Mouse (Mus musculus) cerebellum, adult 2 months (tissue): ENCODE results near the gene Fbxl17. TPM values are rescaled to one million over a fixed set of nuclear protein-coding genes. Genes with fewer than 3 reads are reported as not detected.

Experiments used
- DNase-seq, 2 experiments: peaks; one replicate each; pipeline ENCODE4 v3.0.0; 2021
- H3K27ac ChIP-seq: fragments of 200-500 bp; 2 replicates; pipeline ENCODE4 v1.5.1; 2012; ENCODE audit warnings: low read length, control low read depth, inconsistent platforms; ENCODE audit not compliant: insufficient read depth
- H3K27me3 ChIP-seq: fragments of 200-500 bp; 2 replicates; pipeline ENCODE4 v1.6.1; 2012; ENCODE audit warnings: inconsistent platforms, mild to moderate bottlenecking, low read length, moderate library complexity; ENCODE audit not compliant: control insufficient read depth, insufficient read depth
- H3K4me1 ChIP-seq: fragments of 200-500 bp; 2 replicates; pipeline ENCODE4 v1.6.1; 2011; ENCODE audit warnings: low read length; ENCODE audit not compliant: control insufficient read depth, insufficient read depth
- H3K4me3 ChIP-seq: fragments of 200-500 bp; replicated peaks from 2 replicates; pipeline ENCODE3; 2011; ENCODE audit warnings: mild to moderate bottlenecking, low read depth, low read length, control low read depth; ENCODE audit not compliant: insufficient read depth
- CTCF ChIP-seq: fragments of 200-500 bp; IDR thresholded peaks from 2 replicates; pipeline ENCODE4 v1.5.1; 2011; ENCODE audit warnings: low read depth, mild to moderate bottlenecking, control low read depth, low read length, moderate library complexity, borderline replicate concordance; ENCODE audit not compliant: insufficient read depth
- POLR2A ChIP-seq: fragments of 200-500 bp; IDR thresholded peaks from 2 replicates; pipeline ENCODE4 v1.6.1; 2011; ENCODE audit warnings: low read length, control low read depth, borderline replicate concordance; ENCODE audit not compliant: insufficient read depth
- WGBS: fragments of 180-500 bp; shearing (Covaris S2); methylation state at CpG from one replicate; pipeline ENCODE4 v1.1.7; 2018; 5-methylcytosine and 5-hydroxymethylcytosine counted together
- polyA plus RNA-seq: library from polyadenylated mRNA; depleted of rRNA; stranded (reverse); fragments of >200 nt; gene quantifications from 2 replicates; pipeline ENCODE4 v1.2.3, GENCODE M21; 2012

The Fbxl17 gene
- polyA plus RNA-seq, 1 experiment, result 21.5 TPM

DNA sequence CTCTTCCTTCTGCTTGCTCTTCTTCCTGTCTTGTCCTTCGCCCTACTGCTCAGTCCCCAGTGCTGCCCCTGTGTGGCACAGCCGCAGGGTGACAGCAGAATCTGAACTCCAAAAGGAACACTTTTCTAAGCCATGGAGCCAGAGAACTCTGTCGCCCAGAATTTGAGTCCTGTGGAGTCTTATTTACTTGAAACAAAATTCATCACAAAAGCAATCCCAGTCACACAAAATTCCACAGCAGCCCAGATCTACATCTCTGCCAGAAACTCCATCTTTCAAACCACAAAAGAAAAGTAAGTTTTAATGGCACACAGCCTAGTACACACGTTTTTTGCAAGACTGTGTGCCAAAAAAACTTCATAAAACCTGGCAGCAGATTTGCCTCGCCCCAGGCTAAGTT lies 6.5 kb downstream of the Fbxl17 start:
- DNase-seq, result peak; percentile 46 to 49
- Histone ChIP-seq H3K4me1 (peaks cover 12% of the 10 kb centered on the region; the same call in 1 of the 2 replicates), H3K27ac (no peak overlapping the region), H3K27me3 (no peaks in the 10 kb centered on the region), H3K4me3 (peak overlapping the region; percentile 7)
- TF ChIP-seq POLR2A (no peak), CTCF (peak; percentile 65)
- WGBS, result 5% methylated on average over 5 of the region's 5 CpGs

DNA sequence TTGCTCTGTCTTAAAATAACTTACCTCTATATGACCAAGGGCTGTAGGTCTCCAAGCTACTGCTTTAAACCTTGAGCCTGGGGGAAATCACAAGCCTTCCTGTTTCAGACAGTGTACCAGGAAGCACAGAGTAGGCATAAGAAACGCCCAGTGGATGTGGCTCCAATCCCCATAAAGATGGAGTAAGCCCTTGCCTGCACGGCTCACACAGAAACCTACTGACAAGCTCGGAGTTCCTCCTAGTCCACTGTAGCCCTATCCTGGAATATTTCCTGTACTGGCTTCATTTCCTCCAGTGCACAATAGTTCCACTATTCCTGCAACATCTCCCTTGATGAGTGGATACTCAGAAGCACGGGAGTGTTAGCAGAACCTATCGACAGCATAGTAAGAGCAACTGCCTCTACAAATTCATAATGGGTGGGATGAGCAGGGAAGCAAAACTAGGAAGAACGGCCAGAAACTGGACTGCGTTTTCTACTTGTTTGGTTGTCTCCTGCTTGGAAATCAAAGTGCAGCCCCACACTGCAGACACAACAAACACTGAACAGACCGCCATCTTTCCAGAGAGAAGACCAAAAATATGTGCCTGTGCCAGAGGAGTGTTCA lies 7.0 kb downstream of the Fbxl17 start:
- 41% methylated on average over 8 of the region's 8 CpGs for WGBS
- no peak overlapping the region for H3K27ac ChIP-seq
- H3K4me1 ChIP-seq, result peaks cover 12% of the 10 kb centered on the region; the same call in 1 of the 2 replicates

GRCm38 (mm10) chr17:63489525-63489924 lies 10.3 kb downstream of the Fbxl17 start:
- TF ChIP-seq CTCF, result no peak
- TF ChIP-seq POLR2A, result no peak

More for the DNA sequence above, 7.0 kb downstream of the Fbxl17 start:
- no peak for DNase-seq
- no peaks in the 10 kb centered on the region for H3K27me3 ChIP-seq
- H3K4me3 ChIP-seq, result peak overlapping the region; percentile 7
- TF ChIP-seq POLR2A (no peak), CTCF (no peak)

DNA sequence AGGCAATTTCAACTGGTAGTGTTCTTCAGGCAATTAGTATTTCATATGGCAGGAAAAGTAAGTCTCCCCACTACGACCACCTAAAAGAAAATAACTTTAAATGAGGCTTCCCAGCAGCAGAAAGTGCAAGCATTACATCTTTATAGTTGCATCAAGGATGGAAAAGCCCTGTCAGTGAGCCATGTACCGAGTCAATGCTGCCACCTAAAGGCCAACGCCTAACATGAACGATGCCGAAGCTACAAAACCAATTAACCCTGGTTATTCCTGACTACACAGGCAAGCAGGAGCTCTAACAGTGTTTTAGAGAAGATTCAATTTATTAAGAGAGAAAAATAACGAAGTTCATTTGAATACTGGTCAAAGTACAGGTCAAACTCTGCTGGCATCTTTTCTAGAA lies 32.0 kb downstream of the Fbxl17 start:
- Histone ChIP-seq H3K27me3 (no peaks in the 10 kb centered on the region), H3K27ac (no peak overlapping the region), H3K4me3 (no peak overlapping the region), H3K4me1 (no peaks in the 10 kb centered on the region)
- TF ChIP-seq CTCF (peak; percentile 93), POLR2A (no peak)
- 12% methylated on average over 6 of the region's 6 CpGs for WGBS
- DNase-seq, result peak; percentile 56 to 60

More at GRCm38 (mm10) chr17:63489525-63489924, 10.3 kb downstream of the Fbxl17 start:
- no peaks in the 10 kb centered on the region for H3K27me3 ChIP-seq
- H3K4me3 ChIP-seq, result no peak overlapping the region
- 0 out of 2 replicates have a peak, but pooled peaks cover 4% of the 10 kb centered on the region for H3K4me1 ChIP-seq
- no peak for DNase-seq
- no peak overlapping the region for H3K27ac ChIP-seq
- 84% methylated on average over 4 of the region's 4 CpGs for WGBS

DNA sequence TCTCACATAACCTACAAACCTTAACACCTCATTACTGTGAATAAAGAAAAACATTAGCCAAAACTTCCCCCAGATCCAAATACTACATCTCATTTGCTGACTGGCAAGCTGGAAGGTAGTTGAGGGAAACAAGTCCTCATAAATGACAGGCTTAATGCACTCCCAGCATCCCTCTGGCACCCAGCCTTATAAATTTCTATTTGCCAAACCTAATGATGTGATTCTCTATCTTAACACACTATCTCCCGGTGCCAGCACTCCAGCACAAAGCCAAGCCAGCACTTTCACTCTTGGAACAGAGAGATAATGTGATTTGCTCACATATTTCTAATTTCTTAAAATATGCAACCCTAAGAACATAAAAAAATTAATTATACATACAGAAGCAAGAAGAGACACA lies 34.6 kb downstream of the Fbxl17 start:
- H3K27me3 ChIP-seq, result no peaks in the 10 kb centered on the region
- DNase-seq, result peak; percentile 29 to 72
- WGBS, result 4% methylated on average over 1 of the region's 1 CpGs
- H3K4me3 ChIP-seq, result no peak overlapping the region
- H3K4me1 ChIP-seq, result no peaks in the 10 kb centered on the region
- H3K27ac ChIP-seq, result no peak overlapping the region
- TF ChIP-seq CTCF (no peak), POLR2A (no peak)

- no peak overlapping the region for H3K4me3 ChIP-seq
- 94% methylated on average over 7 of the region's 7 CpGs for WGBS
- DNase-seq, result no peak
- TF ChIP-seq POLR2A (no peak), CTCF (no peak)
- H3K27me3 ChIP-seq, result no peaks in the 10 kb centered on the region
- no peak overlapping the region for H3K27ac ChIP-seq
- no peaks in the 10 kb centered on the region for H3K4me1 ChIP-seq
Measured at GRCm38 (mm10) chr17:63462512-63462911, 37.3 kb downstream of the Fbxl17 start.

DNA sequence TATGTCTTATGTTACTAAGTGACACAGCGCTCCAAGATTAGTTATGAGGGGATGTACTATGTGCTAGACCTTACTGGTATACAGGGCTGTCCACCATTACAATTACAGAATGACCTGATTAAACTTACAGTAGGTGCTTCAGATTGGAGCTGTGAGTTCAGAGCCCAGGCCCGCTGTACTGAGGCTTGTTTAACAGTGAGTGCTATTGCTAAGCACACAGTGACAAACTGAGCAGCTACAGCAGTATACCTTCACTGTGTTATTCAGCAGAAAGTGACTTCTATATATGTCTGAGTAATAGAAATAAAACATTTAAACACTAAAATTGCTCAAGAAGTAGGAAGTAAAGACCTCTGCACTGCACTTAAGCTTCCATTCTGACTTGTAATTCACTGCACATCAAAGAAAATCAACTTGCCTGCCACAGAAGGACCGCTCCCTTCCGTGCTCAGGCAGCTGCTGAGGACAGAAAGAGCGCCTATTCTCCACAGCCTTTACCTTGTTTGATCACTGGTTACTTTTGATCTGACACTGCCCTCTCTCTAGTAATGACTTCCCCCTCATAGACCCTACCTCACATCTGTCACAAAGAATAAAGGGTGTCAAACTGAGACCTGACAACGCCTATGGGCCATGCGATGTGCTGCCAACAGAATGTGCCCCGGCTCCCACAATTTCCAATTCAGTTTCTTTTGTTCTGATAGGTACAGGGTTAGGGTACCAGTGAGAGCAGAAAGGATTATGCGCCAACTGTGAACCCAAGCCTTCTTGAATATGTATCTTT lies 39.9 kb downstream of the Fbxl17 start:
- Histone ChIP-seq H3K4me3 (no peak overlapping the region), H3K27me3 (no peaks in the 10 kb centered on the region), H3K4me1 (no peaks in the 10 kb centered on the region), H3K27ac (no peak overlapping the region)
- 87% methylated on average over 9 of the region's 9 CpGs for WGBS
- TF ChIP-seq CTCF (no peak), POLR2A (no peak)
- no peak for DNase-seq

- Histone ChIP-seq H3K4me3 (no peak overlapping the region), H3K27ac (no peak overlapping the region), H3K4me1 (no peaks in the 10 kb centered on the region), H3K27me3 (no peaks in the 10 kb centered on the region)
- no peak for TF ChIP-seq POLR2A
- TF ChIP-seq CTCF, result no peak
- no peak for DNase-seq
- WGBS, result 93% methylated on average over 3 of the region's 3 CpGs
Measured at GRCm38 (mm10) chr17:63458052-63458451, 41.8 kb downstream of the Fbxl17 start.
